Mouse (Mus musculus): ENCODE results near the gene Mab21l3. TPM values are rescaled to one million over a fixed set of nuclear protein-coding genes. Genes with fewer than 3 reads are reported as not detected.
"Not testable (repeated sequence)": the region's sequence is repeated elsewhere in the genome, so short reads cannot be mapped to it uniquely, and the experiment has no call there.

The Mab21l3 gene
- polyA plus RNA-seq, 1 experiment = 1.4 TPM

DNA sequence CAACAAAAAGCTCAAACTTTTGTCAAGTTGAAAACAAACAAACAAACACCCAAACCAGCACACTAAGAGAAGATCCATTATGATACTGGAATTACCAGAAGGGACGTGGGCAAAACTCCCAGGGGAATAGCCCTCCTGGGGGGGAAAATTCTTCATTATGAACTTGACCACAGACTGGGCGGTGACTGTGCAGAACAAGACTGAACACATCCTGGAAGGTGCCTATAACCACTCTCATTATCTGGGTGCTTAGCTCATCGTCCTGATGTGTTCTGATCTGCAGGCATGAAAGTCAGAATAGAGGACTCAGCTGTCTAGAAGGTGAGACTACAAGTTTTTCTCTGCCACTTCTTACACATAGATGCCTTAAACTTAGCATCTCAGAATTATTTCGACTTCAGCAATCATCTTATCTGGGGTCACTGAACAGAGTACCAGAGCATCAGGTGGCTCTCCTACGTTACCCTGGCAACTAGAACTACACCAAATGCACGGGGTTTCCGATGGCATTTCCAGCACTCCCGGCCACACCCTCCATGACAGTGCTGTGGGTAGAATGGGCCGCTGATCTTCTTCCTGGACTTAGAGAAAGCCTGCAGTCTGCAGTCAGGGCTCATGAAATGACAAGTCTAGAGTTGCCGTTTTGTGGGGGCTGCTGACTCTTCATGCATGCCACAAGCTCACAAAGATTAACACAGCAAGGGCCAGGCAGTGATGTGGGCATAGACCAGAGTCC lies 18.7 kb downstream of the Mab21l3 start:
- no peak for TF ChIP-seq CTCF (IDR thresholded peaks at IDR 0.05; ENCODE audit: extremely low read depth, insufficient read depth, insufficient read length, insufficient replicate concordance)

DNA sequence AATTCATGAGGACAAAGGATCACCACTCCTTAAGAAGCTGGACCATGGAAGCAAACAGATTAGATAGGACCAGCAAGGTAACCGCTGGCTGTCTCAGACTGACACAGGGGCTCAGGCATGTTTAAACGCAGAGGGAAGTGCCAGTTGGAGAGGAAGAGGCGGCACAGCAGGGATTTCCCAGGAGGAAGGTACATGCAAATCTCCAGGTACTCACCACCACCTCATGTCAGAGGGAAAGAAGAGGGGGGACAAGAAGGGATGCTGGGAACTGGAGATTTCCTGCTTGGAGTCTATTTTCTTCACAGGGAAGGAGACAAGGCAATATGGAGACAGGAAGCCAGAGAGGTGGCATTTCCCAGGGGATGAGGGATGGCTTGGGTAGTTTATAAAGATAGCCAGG lies 20.2 kb downstream of the Mab21l3 start:
- DNase-seq (ENCODE audit: low read depth in 1 of 2, low spot score in 2 of 2) = no peak
- no peaks in the 10 kb centered on the region for H3K27me3 ChIP-seq (ENCODE audit: control insufficient read depth, insufficient read depth, low read length)
- H3K4me1 ChIP-seq (ENCODE audit: control insufficient read depth, insufficient read depth, insufficient read length) = no peaks in the 10 kb centered on the region
- TF ChIP-seq POLR2A (IDR thresholded peaks at IDR 0.05; ENCODE audit: low read depth, low read length) (no peak), CTCF (IDR thresholded peaks at IDR 0.05; ENCODE audit: extremely low read depth, insufficient read depth, insufficient read length, insufficient replicate concordance) (no peak)
- 53% methylated on average over 3 of the region's 3 CpGs for WGBS
- no peak overlapping the region for H3K27ac ChIP-seq (ENCODE audit: insufficient read depth, low read length)
- no peaks in the 10 kb centered on the region for H3K36me3 ChIP-seq (ENCODE audit: control insufficient read depth, insufficient read depth, low read length)
- H3K4me3 ChIP-seq (ENCODE audit: extremely low read depth, insufficient read depth, insufficient read length) = no peak overlapping the region

More for the DNA sequence above, 18.7 kb downstream of the Mab21l3 start:
- WGBS = 71% methylated on average over 10 of the region's 10 CpGs
- H3K4me3 ChIP-seq (ENCODE audit: extremely low read depth, insufficient read depth, insufficient read length) = no peak overlapping the region
- no peak overlapping the region for H3K27ac ChIP-seq (ENCODE audit: insufficient read depth, low read length)
- H3K36me3 ChIP-seq (ENCODE audit: control insufficient read depth, insufficient read depth, low read length) = no peaks in the 10 kb centered on the region
- no peaks in the 10 kb centered on the region for H3K4me1 ChIP-seq (ENCODE audit: control insufficient read depth, insufficient read depth, insufficient read length)
- no peak for DNase-seq (ENCODE audit: low read depth in 1 of 2, low spot score in 2 of 2)
- H3K27me3 ChIP-seq (ENCODE audit: control insufficient read depth, insufficient read depth, low read length) = no peaks in the 10 kb centered on the region

DNA sequence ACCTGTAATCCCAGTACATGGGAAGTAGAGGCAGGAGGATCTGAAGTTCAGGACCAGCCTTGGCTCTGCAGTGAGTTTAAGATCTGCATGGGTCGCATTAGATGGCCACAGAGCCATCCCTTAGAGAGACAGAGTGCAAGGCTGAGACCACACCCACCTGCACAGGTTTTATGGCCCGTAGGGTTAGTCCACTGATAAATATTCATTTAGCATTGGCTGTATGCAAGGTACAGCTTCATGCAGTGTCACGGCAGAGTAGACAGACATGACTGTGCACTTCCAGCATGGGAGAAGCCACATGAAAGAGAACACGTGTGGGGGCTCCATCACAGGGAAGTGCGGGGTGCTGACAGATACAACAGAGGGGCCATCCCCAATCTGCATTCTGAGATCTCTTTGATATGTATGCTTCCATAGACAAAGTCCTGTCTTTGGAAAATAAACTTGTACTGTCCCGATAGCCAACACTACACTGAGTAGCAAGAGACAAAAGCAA lies 21.5 kb downstream of the Mab21l3 start:
- Histone ChIP-seq H3K4me1 (ENCODE audit: control insufficient read depth, insufficient read depth, insufficient read length) (no peaks in the 10 kb centered on the region), H3K4me3 (ENCODE audit: extremely low read depth, insufficient read depth, insufficient read length) (no peak overlapping the region), H3K36me3 (ENCODE audit: control insufficient read depth, insufficient read depth, low read length) (no peaks in the 10 kb centered on the region), H3K27me3 (ENCODE audit: control insufficient read depth, insufficient read depth, low read length) (no peaks in the 10 kb centered on the region), H3K27ac (ENCODE audit: insufficient read depth, low read length) (no peak overlapping the region)
- TF ChIP-seq CTCF (IDR thresholded peaks at IDR 0.05; ENCODE audit: extremely low read depth, insufficient read depth, insufficient read length, insufficient replicate concordance) (no peak), POLR2A (IDR thresholded peaks at IDR 0.05; ENCODE audit: low read depth, low read length) (no peak)
- WGBS = 63% methylated on average over 6 of the region's 6 CpGs
- DNase-seq (ENCODE audit: low read depth in 1 of 2, low spot score in 2 of 2) = no peak

DNA sequence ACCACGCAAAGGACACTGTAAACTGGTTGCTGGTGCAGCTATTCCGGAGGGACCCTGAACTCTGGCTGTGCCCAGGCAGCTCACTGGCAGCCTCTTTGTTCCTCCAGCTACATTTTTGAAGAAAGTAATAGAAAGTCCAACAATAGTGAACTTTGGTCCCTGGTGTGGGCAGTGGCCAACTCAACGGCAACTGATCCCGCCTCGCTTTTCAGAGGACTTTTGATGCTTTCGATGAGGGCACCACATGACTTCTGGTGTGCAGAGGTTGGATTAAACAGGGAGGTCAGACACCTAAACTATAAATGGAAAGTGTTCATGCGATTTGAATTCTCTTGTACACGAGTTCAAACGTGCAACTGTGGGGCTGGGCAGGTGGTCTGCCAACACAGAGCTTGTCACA lies 24.4 kb downstream of the Mab21l3 start:
- Histone ChIP-seq H3K27me3 (ENCODE audit: control insufficient read depth, insufficient read depth, low read length) (no peaks in the 10 kb centered on the region), H3K4me3 (ENCODE audit: extremely low read depth, insufficient read depth, insufficient read length) (no peak overlapping the region), H3K27ac (ENCODE audit: insufficient read depth, low read length) (no peak overlapping the region), H3K36me3 (ENCODE audit: control insufficient read depth, insufficient read depth, low read length) (no peaks in the 10 kb centered on the region), H3K4me1 (ENCODE audit: control insufficient read depth, insufficient read depth, insufficient read length) (no peaks in the 10 kb centered on the region)
- WGBS = 87% methylated on average over 9 of the region's 9 CpGs
- TF ChIP-seq CTCF (IDR thresholded peaks at IDR 0.05; ENCODE audit: extremely low read depth, insufficient read depth, insufficient read length, insufficient replicate concordance) = no peak
- TF ChIP-seq POLR2A (IDR thresholded peaks at IDR 0.05; ENCODE audit: low read depth, low read length) = no peak
- DNase-seq (ENCODE audit: low read depth in 1 of 2, low spot score in 2 of 2) = no peak

DNA sequence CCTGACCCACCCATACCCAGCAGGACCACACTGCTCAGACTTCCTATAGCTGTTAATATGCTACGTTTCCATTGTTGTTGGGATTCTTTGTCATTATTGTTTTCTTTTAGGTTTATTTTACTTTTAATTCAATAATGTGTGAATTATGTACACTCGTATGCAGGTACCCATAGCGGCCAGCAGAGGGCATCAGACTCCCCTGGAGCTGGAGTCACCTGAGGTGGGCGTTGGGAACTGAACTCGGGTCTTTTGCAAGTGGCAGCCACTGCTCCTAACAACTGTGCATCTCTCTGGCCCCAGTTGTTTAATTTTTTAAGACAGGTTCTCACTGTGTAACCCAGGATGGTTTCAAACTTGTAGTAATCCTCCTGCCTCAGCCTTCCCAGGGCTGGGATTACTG lies 26.7 kb downstream of the Mab21l3 start:
- no peak overlapping the region for H3K4me3 ChIP-seq (ENCODE audit: extremely low read depth, insufficient read depth, insufficient read length)
- no peak for DNase-seq (ENCODE audit: low read depth in 1 of 2, low spot score in 2 of 2)
- H3K4me1 ChIP-seq (ENCODE audit: control insufficient read depth, insufficient read depth, insufficient read length) = no peaks in the 10 kb centered on the region
- H3K27me3 ChIP-seq (ENCODE audit: control insufficient read depth, insufficient read depth, low read length) = no peaks in the 10 kb centered on the region
- H3K36me3 ChIP-seq (ENCODE audit: control insufficient read depth, insufficient read depth, low read length) = no peaks in the 10 kb centered on the region
- TF ChIP-seq POLR2A (IDR thresholded peaks at IDR 0.05; ENCODE audit: low read depth, low read length) (no peak), CTCF (IDR thresholded peaks at IDR 0.05; ENCODE audit: extremely low read depth, insufficient read depth, insufficient read length, insufficient replicate concordance) (no peak)
- no peak overlapping the region for H3K27ac ChIP-seq (ENCODE audit: insufficient read depth, low read length)
- WGBS = 84% methylated on average over 5 of the region's 5 CpGs

DNA sequence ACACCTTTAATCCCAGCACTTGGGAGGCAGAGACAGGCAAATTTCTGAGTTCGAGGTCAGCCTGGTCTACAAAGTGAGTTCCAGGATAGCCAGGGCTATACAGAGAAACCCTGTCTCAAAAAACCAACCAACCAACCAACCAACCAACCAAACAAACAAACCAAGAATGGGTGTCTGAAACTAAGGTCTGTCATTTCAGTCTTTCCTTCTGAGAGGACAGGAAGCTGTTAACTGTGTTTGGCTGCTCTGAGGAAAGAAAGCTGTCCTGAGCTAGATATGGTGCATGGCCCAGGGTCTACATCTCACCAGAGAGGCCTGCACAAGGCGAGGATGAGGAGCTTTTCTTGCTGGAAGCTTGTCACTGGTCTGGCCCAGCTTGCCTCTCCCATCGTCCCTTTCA lies 28.1 kb downstream of the Mab21l3 start:
- 86% methylated on average over 3 of the region's 3 CpGs for WGBS
- H3K27ac ChIP-seq (ENCODE audit: insufficient read depth, low read length); H3K4me3 ChIP-seq (ENCODE audit: extremely low read depth, insufficient read depth, insufficient read length); DNase-seq (ENCODE audit: low read depth in 1 of 2, low spot score in 2 of 2); H3K27me3 ChIP-seq (ENCODE audit: control insufficient read depth, insufficient read depth, low read length); H3K4me1 ChIP-seq (ENCODE audit: control insufficient read depth, insufficient read depth, insufficient read length); H3K36me3 ChIP-seq (ENCODE audit: control insufficient read depth, insufficient read depth, low read length): not testable (repeated sequence)

DNA sequence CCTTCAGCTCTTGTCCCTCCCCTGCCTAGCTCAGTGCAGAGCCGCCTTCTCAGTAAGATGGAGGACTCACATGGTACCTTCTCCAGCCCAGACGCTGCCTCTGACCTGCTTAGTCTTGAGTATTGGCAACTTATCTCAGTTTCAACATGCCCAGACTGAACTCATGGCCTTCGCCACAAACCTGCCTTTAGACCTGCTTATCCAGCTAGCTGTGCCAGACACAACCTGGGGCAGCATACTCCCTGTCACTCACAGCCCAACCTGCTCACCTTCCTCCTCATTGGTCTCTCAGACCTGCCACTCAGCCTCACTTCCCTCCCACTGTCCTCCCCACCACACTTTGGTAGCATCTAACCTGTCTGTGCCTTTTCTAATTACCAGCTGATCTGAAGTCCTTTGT lies 32.8 kb downstream of the Mab21l3 start:
- H3K27ac ChIP-seq (ENCODE audit: insufficient read depth, low read length) = no peak overlapping the region
- H3K4me1 ChIP-seq (ENCODE audit: control insufficient read depth, insufficient read depth, insufficient read length) = no peaks in the 10 kb centered on the region
- DNase-seq (ENCODE audit: low read depth in 1 of 2, low spot score in 2 of 2) = no peak
- no peaks in the 10 kb centered on the region for H3K27me3 ChIP-seq (ENCODE audit: control insufficient read depth, insufficient read depth, low read length)
- H3K36me3 ChIP-seq (ENCODE audit: control insufficient read depth, insufficient read depth, low read length) = no peaks in the 10 kb centered on the region
- H3K4me3 ChIP-seq (ENCODE audit: extremely low read depth, insufficient read depth, insufficient read length) = no peak overlapping the region
- TF ChIP-seq CTCF (IDR thresholded peaks at IDR 0.05; ENCODE audit: extremely low read depth, insufficient read depth, insufficient read length, insufficient replicate concordance) (no peak), POLR2A (IDR thresholded peaks at IDR 0.05; ENCODE audit: low read depth, low read length) (no peak)
- 93% methylated on average over 3 of the region's 3 CpGs for WGBS
